Mouse (Mus musculus) embryonic stem cell, embryonic (primary cell): Measurements from ENCODE around the gene Bcl9l.

Experiments
- CTCF ChIA-PET, 4 experiments: fragments of 300-600 bp in 2 of 4; fragments of 350-600 bp in 2 of 4; sonication (Branson Sonifier 250); formaldehyde crosslinking; loops; one replicate each; lab custom pipeline; 2022; ENCODE audit warnings: inconsistent platforms in 2 of 4; lab: Charles Lee
- POLR2A ChIA-PET, 4 experiments: fragments of 300-600 bp in 2 of 4; fragments of 350-600 bp in 2 of 4; sonication (Branson Sonifier 250); formaldehyde crosslinking; loops; one replicate each; lab custom pipeline; 2022; ENCODE audit warnings: antibody characterized with exemption in 4 of 4, inconsistent platforms in 1 of 4; lab: Charles Lee

Bcl9l gene

GRCm38 (mm10) chr9:44498421-44499355 lies 16.1 kb downstream of the Bcl9l start:
- ChIA-PET POLR2A (interaction anchor here (0.5 to 13.8 kb wide), 48 partner anchors 9 to 274 kb away, joined by 3 to 253 read pairs (median 4); partner anchors contain the start of genes Bcl9l (in 3 of the 4), Ccdc84 (in 2 of the 4), H2afx (in 1 of the 4) and Hyou1 (in 1 of the 4)), CTCF (interaction anchor here in 3 of 4 experiments (0.6 to 10.7 kb wide), 22 partner anchors 10 to 390 kb away, joined by 3 to 163 read pairs (median 8); partner anchors contain the start of genes Bcl9l (in 3 of the 3) and Upk2 (in 3 of the 3))

GRCm38 (mm10) chr9:44499356-44500162 lies 16.9 kb downstream of the Bcl9l start:
- ChIA-PET POLR2A (interaction anchor here in 3 of 4 experiments (0.6 to 13.8 kb wide), 26 partner anchors 13 to 231 kb away, joined by 3 to 253 read pairs (median 6); partner anchors contain the start of genes Bcl9l (in 3 of the 3), Upk2 (in 2 of the 3), Ccdc84 (in 1 of the 3) and Ddx6 (in 1 of the 3)), CTCF (interaction anchor here (0.7 to 10.7 kb wide), 21 partner anchors 8 to 390 kb away, joined by 3 to 163 read pairs (median 6); partner anchors contain the start of genes Bcl9l (in 3 of the 4), Upk2 (in 3 of the 4), Hyou1 (in 1 of the 4) and Vps11 (in 1 of the 4))

- CTCF ChIA-PET, result interaction anchor here (0.6 to 10.7 kb wide), 24 partner anchors 9 to 391 kb away, joined by 3 to 163 read pairs (median 5); partner anchors contain the start of genes Bcl9l (in 3 of the 4), Upk2 (in 3 of the 4), Hyou1 (in 1 of the 4) and Vps11 (in 1 of the 4)
- POLR2A ChIA-PET, result interaction anchor here in 3 of 4 experiments (0.6 to 13.8 kb wide), 22 partner anchors 13 to 165 kb away, joined by 3 to 253 read pairs (median 4); partner anchors contain the start of genes Bcl9l (in 3 of the 3), Upk2 (in 2 of the 3), Ccdc84 (in 1 of the 3) and Ddx6 (in 1 of the 3)
Observed at GRCm38 (mm10) chr9:44500163-44500533, 17.5 kb downstream of the Bcl9l start.

- ChIA-PET CTCF (interaction anchor here (0.6 to 10.7 kb wide), 22 partner anchors 9 to 392 kb away, joined by 3 to 163 read pairs (median 6); partner anchors contain the start of genes Bcl9l (in 3 of the 4), Upk2 (in 3 of the 4) and Hyou1 (in 1 of the 4)), POLR2A (interaction anchor here in 3 of 4 experiments (0.6 to 13.8 kb wide), 19 partner anchors 14 to 145 kb away, joined by 3 to 253 read pairs (median 6); partner anchors contain the start of genes Bcl9l (in 3 of the 3), Upk2 (in 2 of the 3) and Ddx6 (in 1 of the 3))
Observed at GRCm38 (mm10) chr9:44500638-44501175, 18.1 kb downstream of the Bcl9l start.

- CTCF ChIA-PET, result interaction anchor here (0.5 to 10.7 kb wide), 61 partner anchors 9 to 634 kb away, joined by 3 to 163 read pairs (median 6); partner anchors contain the start of genes Bcl9l (in 4 of the 4), Upk2 (in 4 of the 4), Ccdc84 (in 1 of the 4) and Ddx6 (in 1 of the 4)
Observed at GRCm38 (mm10) chr9:44501206-44501879, 18.7 kb downstream of the Bcl9l start.

GRCm38 (mm10) chr9:44502006-44502405 lies 19.4 kb downstream of the Bcl9l start:
- CTCF ChIA-PET, result interaction anchor here (0.5 to 10.7 kb wide), 86 partner anchors 8 to 767 kb away, joined by 3 to 163 read pairs (median 4); partner anchors contain the start of genes Bcl9l (in 4 of the 4), Upk2 (in 4 of the 4), Ccdc84 (in 1 of the 4) and Ddx6 (in 1 of the 4)
- POLR2A ChIA-PET, result interaction anchor here (0.6 to 13.8 kb wide), 30 partner anchors 8 to 167 kb away, joined by 3 to 253 read pairs (median 5); partner anchors contain the start of genes Bcl9l (in 3 of the 4), Upk2 (in 3 of the 4), Cxcr5 (in 1 of the 4) and H2afx (in 1 of the 4)

More at GRCm38 (mm10) chr9:44501206-44501879, 18.7 kb downstream of the Bcl9l start:
- POLR2A ChIA-PET, result interaction anchor here in 3 of 4 experiments (0.7 to 13.8 kb wide), 28 partner anchors 8 to 166 kb away, joined by 3 to 253 read pairs (median 6); partner anchors contain the start of genes Bcl9l (in 3 of the 3), Upk2 (in 3 of the 3), Cxcr5 (in 1 of the 3) and Ddx6 (in 1 of the 3)

GRCm38 (mm10) chr9:44504893-44505823 lies 22.5 kb downstream of the Bcl9l start:
- POLR2A ChIA-PET, result interaction anchor here in 3 of 4 experiments (0.6 to 13.0 kb wide), 13 partner anchors 10 to 228 kb away, joined by 3 to 157 read pairs (median 4); partner anchors contain the start of genes Bcl9l (in 2 of the 3) and Upk2 (in 1 of the 3)
- CTCF ChIA-PET, result interaction anchor here in 3 of 4 experiments (0.6 to 1.9 kb wide), 18 partner anchors 10 to 147 kb away, joined by 3 to 8 read pairs (median 4); partner anchors contain the start of genes Bcl9l (in 2 of the 3) and Upk2 (in 2 of the 3)

- POLR2A ChIA-PET, result interaction anchor here in 2 of 4 experiments (1.0 to 13.0 kb wide), 12 partner anchors 9 to 135 kb away, joined by 3 to 157 read pairs (median 4); partner anchors contain the start of genes Bcl9l (in 2 of the 2) and Upk2 (in 1 of the 2)
- CTCF ChIA-PET, result interaction anchor here in 3 of 4 experiments (1.0 to 1.9 kb wide), 16 partner anchors 9 to 146 kb away, joined by 3 to 8 read pairs (median 3); partner anchors contain the start of genes Upk2 (in 2 of the 3) and Bcl9l (in 1 of the 3)
Observed at GRCm38 (mm10) chr9:44505824-44506467, 23.3 kb downstream of the Bcl9l start.

- ChIA-PET CTCF (interaction anchor here in 3 of 4 experiments (1.0 to 1.9 kb wide), 10 partner anchors 9 to 145 kb away, joined by 3 to 8 read pairs (median 4); partner anchors contain the start of genes Bcl9l (in 1 of the 3) and Upk2 (in 1 of the 3)), POLR2A (interaction anchor here in 2 of 4 experiments (1.3 to 13.0 kb wide), 7 partner anchors 9 to 52 kb away, joined by 4 to 157 read pairs (median 5); partner anchors contain the start of genes Bcl9l (in 2 of the 2) and Upk2 (in 1 of the 2))
Observed at GRCm38 (mm10) chr9:44506566-44506965, 23.9 kb downstream of the Bcl9l start.

- CTCF ChIA-PET, result interaction anchor here (0.9 to 1.6 kb wide), 6 partner anchors 31 to 144 kb away, joined by 3 to 12 read pairs (median 4); partner anchors contain the start of gene Upk2 (in 1 of the 4)
- POLR2A ChIA-PET, result interaction anchor here in 2 of 4 experiments (0.5 to 1.8 kb wide), 6 partner anchors 9 to 161 kb away, joined by 3 to 8 read pairs (median 5); partner anchors contain the start of gene Ccdc84 (in 1 of the 2)
Observed at GRCm38 (mm10) chr9:44507345-44507744, 24.7 kb downstream of the Bcl9l start.

GRCm38 (mm10) chr9:44508124-44508619 lies 25.5 kb downstream of the Bcl9l start:
- ChIA-PET POLR2A (interaction anchor here in 2 of 4 experiments (0.5 to 1.8 kb wide), 9 partner anchors 10 to 174 kb away, joined by 3 to 8 read pairs (median 4); partner anchors contain the start of gene Ccdc84 (in 1 of the 2)), CTCF (interaction anchor here (0.6 to 1.6 kb wide), 13 partner anchors 28 to 638 kb away, joined by 3 to 12 read pairs (median 4); partner anchors contain the start of gene Upk2 (in 2 of the 4))

GRCm38 (mm10) chr9:44508721-44509486 lies 26.3 kb downstream of the Bcl9l start:
- ChIA-PET CTCF (interaction anchor here in 3 of 4 experiments (0.6 to 2.0 kb wide), 16 partner anchors 10 to 637 kb away, joined by 3 to 14 read pairs (median 4); partner anchors contain the start of gene Upk2 (in 2 of the 3)), POLR2A (interaction anchor here in 2 of 4 experiments (0.8 to 2.1 kb wide), 11 partner anchors 11 to 175 kb away, joined by 3 to 10 read pairs (median 4); partner anchors contain the start of genes Ccdc84 (in 1 of the 2) and Ddx6 (in 1 of the 2))
